Mouse (Mus musculus): Measurements from ENCODE around the gene Tspan7.

- TF ChIP-seq EP300 (IDR thresholded peaks at IDR 0.05; ENCODE audit: low read depth in 1 of 2, low read length in 2 of 2) (no peak), CTCF (IDR thresholded peaks at IDR 0.05 in 2 of 3, conservative IDR thresholded peaks at IDR 0.05 in 1 of 3; ENCODE audit: control insufficient read depth in 1 of 3, insufficient read depth in 1 of 3, low read depth in 2 of 3, low read length in 3 of 3, poor library complexity in 1 of 3, severe bottlenecking in 1 of 3) (no peak), CHD2 (IDR thresholded peaks at IDR 0.05; ENCODE audit: low read length) (no peak), NELFE (IDR thresholded peaks at IDR 0.05; ENCODE audit: low read depth, low read length) (no peak), TAL1 (IDR thresholded peaks at IDR 0.05; ENCODE audit: low read length) (no peak), UBTF (IDR thresholded peaks at IDR 0.05; ENCODE audit: borderline replicate concordance, insufficient read depth, low read depth, low read length) (no peak), TCF12 (IDR thresholded peaks at IDR 0.05; ENCODE audit: low read depth, low read length) (no peak), GABPA (IDR thresholded peaks at IDR 0.05; ENCODE audit: low read depth, low read length) (no peak)
These were observed 54.1 kb downstream of the Tspan7 start for GRCm38 (mm10) chrX:10539009-10539408.
